Mouse (Mus musculus) bone marrow, adult 2 months (tissue): ENCODE measurements around the gene Galntl5. TPM values are rescaled to one million over a fixed set of nuclear protein-coding genes. Genes with fewer than 3 reads are reported as not detected.

Experiments used
- H3K27ac ChIP-seq: fragments of 200-500 bp; 2 replicates; pipeline ENCODE4 v1.5.1; 2012; ENCODE audit warnings: low read depth, mild to moderate bottlenecking, control low read depth, inconsistent platforms, low read length; ENCODE audit not compliant: control insufficient read depth, poor library complexity, insufficient read depth
- H3K4me1 ChIP-seq: fragments of 200-500 bp; 2 replicates; pipeline ENCODE4 v1.6.1; 2011; ENCODE audit warnings: low read length; ENCODE audit not compliant: control insufficient read depth, insufficient read depth
- H3K4me3 ChIP-seq: fragments of 200-500 bp; replicated peaks from 2 replicates; pipeline ENCODE3; 2011; ENCODE audit warnings: mild to moderate bottlenecking, low read depth, low read length, control low read depth; ENCODE audit not compliant: control insufficient read depth
- CTCF ChIP-seq: fragments of 200-500 bp; IDR thresholded peaks from 2 replicates; pipeline ENCODE4 v1.5.1; 2011; ENCODE audit warnings: low read length, control low read depth; ENCODE audit not compliant: control insufficient read depth, insufficient read depth
- POLR2A ChIP-seq: fragments of 200-500 bp; IDR thresholded peaks from 2 replicates; pipeline ENCODE4 v1.6.1; 2011; ENCODE audit warnings: low read depth, mild to moderate bottlenecking, control low read depth, low read length, borderline replicate concordance; ENCODE audit not compliant: control insufficient read depth
- WGBS: fragments of 180-500 bp; shearing (Covaris S2); methylation state at CpG from one replicate; pipeline ENCODE4 v1.1.7; 2018; 5-methylcytosine and 5-hydroxymethylcytosine counted together
- polyA plus RNA-seq: library from polyadenylated mRNA; stranded (reverse); fragments of >200 nt; gene quantifications from 2 replicates; pipeline ENCODE4 v1.2.4, GENCODE M21; 2011; ENCODE audit warnings: low replicate concordance; ENCODE audit not compliant: missing spikeins, insufficient read depth, insufficient read length

Galntl5 gene
- polyA plus RNA-seq, result not detected in 2 replicates

DNA sequence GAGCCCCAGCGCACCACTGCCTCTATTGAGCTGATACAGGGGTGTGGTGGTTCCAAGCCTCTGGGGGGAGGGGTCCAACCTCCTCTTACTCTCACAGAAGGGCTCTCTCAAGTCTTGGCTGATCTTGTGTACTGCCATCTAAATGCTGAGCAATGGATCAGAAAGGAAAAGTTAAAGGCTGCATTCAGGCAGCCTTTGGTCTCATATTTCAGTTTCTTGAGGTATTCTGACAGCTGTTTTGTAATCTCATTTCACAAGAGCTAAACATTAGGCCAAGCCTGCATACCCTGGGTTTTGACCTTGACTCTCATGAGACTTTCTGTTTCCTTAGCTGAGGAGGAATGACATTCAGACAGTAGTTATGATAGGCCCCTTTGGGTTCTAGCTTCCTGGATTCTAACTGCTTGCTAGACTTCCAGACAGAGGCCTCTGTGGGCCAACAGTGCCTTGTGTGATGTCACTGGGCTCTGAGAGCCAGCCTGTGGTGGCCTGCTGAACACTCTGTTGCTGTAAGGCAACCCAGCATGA is at the start of gene Galntl5:
Galntl5 (plus strand) TSS at position 457 of the 528 bp plus-strand sequence.
- no peak within 1 kb of the TSS for H3K27ac ChIP-seq
- H3K4me1 ChIP-seq, result no peaks in the 10 kb centered on the region; the same call in 1 of the 2 replicates
- H3K4me3 ChIP-seq, result no peak within 1 kb of the TSS
- TF ChIP-seq POLR2A, result no peak
- TF ChIP-seq CTCF, result no peak
- 76% methylated on average over 1 of the region's 1 CpGs for WGBS

- TF ChIP-seq CTCF (no peak), POLR2A (no peak)
- no peak overlapping the region for H3K4me3 ChIP-seq
- no peaks in the 10 kb centered on the region for H3K4me1 ChIP-seq
- 80% methylated on average over 7 of the region's 7 CpGs for WGBS
- no peak overlapping the region for H3K27ac ChIP-seq
These were observed 34.6 kb upstream of the Galntl5 start for GRCm38 (mm10) chr5:25146705-25147104.

DNA sequence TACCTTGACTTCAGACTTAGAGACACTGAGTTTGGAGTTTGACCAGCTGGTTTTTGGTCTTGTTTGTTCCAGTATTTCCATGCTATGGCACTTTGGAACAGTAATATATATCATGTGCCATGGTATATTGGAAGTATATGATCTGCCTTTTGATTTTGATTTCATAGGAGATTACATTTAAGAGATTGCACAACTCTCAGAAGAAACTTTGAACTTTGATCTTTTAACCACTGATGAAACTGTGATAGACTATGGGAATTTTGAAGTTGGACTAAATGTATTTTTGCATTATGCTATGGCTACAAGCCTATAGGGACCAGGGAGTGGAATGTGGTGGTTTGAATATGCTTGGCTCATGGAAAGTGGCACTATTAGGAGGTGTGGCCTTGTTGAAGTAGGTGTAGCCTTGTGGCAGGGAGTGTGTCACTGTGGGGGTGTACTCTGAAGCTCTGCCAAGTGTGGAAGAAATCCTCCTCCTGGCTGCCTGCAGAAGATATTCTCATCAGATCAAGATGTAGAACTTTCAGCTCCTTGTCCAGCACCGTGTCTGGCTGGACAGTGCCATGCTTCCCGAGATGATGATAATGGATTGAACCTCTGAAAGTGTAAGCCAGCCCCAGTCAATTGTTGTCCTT is 31.8 kb upstream of the Galntl5 start:
- TF ChIP-seq CTCF, result no peak
- TF ChIP-seq POLR2A, result no peak
- WGBS, result 77% methylated on average over 2 of the region's 2 CpGs
- H3K4me3 ChIP-seq, result no peak overlapping the region
- no peaks in the 10 kb centered on the region for H3K4me1 ChIP-seq
- no peak overlapping the region for H3K27ac ChIP-seq

DNA sequence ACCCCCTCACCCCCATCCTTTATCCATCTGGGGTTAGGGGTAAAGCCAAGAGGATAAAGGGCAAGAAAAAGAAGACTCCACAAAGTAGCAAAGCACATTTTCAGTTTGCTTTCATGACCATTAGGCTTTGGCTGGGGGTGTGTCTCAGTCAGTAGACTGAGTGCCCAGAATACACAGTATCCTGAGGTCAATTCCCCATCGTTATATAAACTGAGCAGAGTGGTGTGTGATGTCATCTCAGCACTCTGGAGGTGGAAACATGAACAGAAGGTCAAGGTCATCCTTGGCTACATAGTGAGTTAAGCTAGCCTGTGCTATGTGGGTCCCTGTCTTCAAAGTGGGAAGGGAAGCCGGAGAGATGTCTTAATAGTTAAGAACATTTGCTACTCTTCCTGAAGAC is 27.8 kb upstream of the Galntl5 start:
- no peak for TF ChIP-seq CTCF
- no peak for TF ChIP-seq POLR2A
- WGBS, result 81% methylated on average over 2 of the region's 2 CpGs
- no peak overlapping the region for H3K4me3 ChIP-seq
- no peaks in the 10 kb centered on the region for H3K4me1 ChIP-seq
- no peak overlapping the region for H3K27ac ChIP-seq

GRCm38 (mm10) chr5:25153996-25154395 is 27.3 kb upstream of the Galntl5 start:
- Histone ChIP-seq H3K4me1 (no peaks in the 10 kb centered on the region), H3K4me3 (no peak overlapping the region), H3K27ac (no peak overlapping the region)
- TF ChIP-seq POLR2A (no peak), CTCF (no peak)
- 77% methylated on average over 3 of the region's 3 CpGs for WGBS

DNA sequence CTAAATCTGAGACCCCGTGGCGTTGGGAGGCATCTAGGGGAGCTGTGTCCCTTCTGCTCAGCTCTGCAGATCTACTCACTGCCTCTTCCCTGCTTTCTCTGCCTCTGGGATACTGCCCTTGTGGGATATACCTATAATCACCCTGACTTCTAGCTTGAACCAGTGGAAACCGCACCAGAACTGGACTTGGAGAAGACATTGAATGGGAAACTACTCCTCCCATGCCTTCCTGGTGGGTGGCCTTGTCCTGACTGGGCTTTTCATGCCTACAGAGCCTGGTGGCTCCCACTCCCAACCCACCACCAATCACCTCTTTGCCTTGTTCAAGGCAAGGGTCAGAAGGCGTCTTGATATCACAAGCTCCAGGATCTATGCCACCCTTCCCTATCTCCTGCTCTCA is 26.4 kb upstream of the Galntl5 start:
- no peak overlapping the region for H3K27ac ChIP-seq
- 77% methylated on average over 4 of the region's 4 CpGs for WGBS
- no peak overlapping the region for H3K4me3 ChIP-seq
- no peaks in the 10 kb centered on the region for H3K4me1 ChIP-seq
- TF ChIP-seq POLR2A, result no peak
- no peak for TF ChIP-seq CTCF

- 77% methylated on average over 3 of the region's 3 CpGs for WGBS
- Histone ChIP-seq H3K4me1 (no peaks in the 10 kb centered on the region), H3K4me3 (no peak overlapping the region), H3K27ac (no peak overlapping the region)
- TF ChIP-seq POLR2A (no peak), CTCF (no peak)
These were observed 25.9 kb upstream of the Galntl5 start for GRCm38 (mm10) chr5:25155351-25155750.

DNA sequence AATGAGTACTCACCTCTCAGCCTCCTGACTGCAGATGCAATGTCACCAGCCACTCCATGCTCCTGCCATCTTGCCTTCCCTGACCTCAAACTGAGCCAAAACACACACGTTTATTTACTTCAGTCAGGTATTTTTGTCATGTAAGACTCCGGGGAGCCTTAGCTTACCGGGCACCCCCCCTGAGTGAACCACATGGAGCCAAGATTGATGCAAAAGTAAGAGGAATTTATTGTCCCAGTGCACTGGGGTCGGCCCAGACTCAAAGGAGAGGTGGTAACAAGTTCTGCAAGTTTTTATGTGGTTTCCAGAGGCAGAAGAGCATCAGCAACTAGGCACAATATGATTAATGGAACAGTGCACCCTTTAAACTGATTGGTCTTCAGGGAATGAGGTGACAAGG is 24.1 kb upstream of the Galntl5 start:
- H3K27ac ChIP-seq, result no peak overlapping the region
- TF ChIP-seq CTCF (no peak), POLR2A (no peak)
- H3K4me1 ChIP-seq, result no peaks in the 10 kb centered on the region
- no peak overlapping the region for H3K4me3 ChIP-seq
- WGBS, result 65% methylated on average over 4 of the region's 4 CpGs
